Mouse (Mus musculus) C2C12 (cell line): Measurements from ENCODE around the gene Lyzl4.

Experiments used
- CEBPB ChIP-seq: IDR thresholded peaks from one replicate; pipeline ENCODE4 v1.6.1; 2011; ENCODE audit warnings: low read depth, mild to moderate bottlenecking, control low read depth, moderate library complexity
- CTCF ChIP-seq: IDR thresholded peaks from one replicate; pipeline ENCODE4 v1.5.1; 2011; ENCODE audit not compliant: control insufficient read depth, insufficient read depth, insufficient read length
- MAX ChIP-seq: IDR thresholded peaks from one replicate; pipeline ENCODE4 v1.6.1; 2011; ENCODE audit warnings: mild to moderate bottlenecking, control low read depth
- USF1 ChIP-seq: IDR thresholded peaks from one replicate; pipeline ENCODE4 v1.6.1; 2011; ENCODE audit warnings: low read depth, mild to moderate bottlenecking, control low read depth, moderate library complexity

DNA sequence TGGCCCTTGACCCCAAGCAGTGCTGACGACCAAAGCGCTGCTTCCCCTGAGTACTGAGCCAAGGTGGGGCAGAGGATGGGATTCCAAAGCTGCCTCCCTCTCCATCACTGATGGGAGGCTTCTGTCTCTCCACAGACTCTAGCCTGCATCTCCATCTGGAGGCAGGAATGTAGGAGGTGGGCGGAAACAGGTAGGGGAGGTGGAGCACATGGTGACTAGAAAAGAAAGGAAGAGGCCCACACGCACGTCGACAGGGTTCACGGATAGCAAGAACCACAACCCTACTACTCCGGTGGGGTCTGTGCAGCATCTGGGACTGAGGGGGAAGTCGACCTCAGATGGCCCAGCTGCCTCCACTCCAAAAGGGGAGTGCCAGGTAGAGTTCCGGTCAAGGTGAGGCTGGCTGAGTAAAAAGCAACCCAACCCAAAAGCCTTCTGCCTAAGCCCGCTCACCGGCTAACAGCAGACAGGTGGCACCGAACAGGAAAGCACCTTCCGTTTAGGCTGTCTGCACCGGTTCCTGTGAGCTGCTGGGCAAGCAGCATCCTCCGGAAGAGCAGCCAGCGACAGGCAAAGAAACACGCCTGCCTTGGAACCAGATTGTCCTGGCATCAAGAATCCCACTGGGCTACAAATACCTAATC is 40.3 kb upstream of the Lyzl4 start:
- TF ChIP-seq CEBPB (no peak), CTCF (no peak), MAX (no peak), USF1 (no peak)
